Mouse (Mus musculus): Measurements from ENCODE around the gene Gata2. TPM values are rescaled to one million over a fixed set of nuclear protein-coding genes. Genes with fewer than 3 reads are reported as not detected.

Gene Gata2
- polyA plus RNA-seq, 1 experiment from 2014 or later = 1.5 TPM

DNA sequence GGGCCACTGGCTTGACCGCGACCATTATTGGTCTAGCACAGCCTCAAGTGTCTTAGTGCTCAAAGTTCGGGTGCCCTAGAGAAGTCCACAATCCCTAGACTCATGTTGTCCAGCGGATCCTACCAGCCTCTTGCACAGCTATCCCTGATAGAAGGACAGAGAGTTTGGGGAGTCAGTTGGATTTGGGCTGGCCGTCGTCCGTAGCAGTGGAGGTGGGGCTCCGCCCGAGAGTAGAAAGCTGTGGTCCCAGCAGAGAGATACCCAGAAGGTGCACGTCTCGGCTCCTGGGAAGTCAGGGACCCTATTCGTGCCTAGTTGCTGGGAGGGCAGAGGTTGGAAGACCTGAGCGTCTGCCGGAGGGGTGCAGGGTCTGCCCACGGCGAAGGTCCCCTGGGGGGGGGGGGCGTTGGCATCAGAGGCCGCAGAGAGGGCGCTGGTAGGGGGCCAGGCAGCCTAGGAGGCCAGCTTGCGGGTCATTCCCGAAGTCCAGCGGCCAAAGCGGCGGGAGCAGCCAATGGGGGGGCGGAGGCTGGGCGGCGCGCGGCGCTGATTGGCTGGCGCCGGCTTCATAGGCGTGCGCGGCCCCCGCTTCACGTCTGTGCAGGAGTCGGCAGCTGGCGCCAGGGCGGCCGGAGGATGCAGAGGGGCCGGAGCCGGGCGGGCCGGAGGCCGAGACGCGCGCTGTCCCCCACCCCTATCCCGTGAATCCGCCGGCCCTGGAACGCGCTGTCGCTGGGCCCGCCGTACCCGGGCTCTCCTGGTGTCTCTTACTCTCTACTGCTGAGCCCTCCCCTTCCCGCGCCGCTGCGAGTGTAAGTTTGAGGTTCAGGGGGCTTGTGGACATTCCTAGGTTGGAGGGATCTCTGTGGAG is 4.6 kb downstream of the Gata2 start:
- whole genome bisulfite sequencing = 0% methylated on average over 53 of the region's 62 CpGs

DNA sequence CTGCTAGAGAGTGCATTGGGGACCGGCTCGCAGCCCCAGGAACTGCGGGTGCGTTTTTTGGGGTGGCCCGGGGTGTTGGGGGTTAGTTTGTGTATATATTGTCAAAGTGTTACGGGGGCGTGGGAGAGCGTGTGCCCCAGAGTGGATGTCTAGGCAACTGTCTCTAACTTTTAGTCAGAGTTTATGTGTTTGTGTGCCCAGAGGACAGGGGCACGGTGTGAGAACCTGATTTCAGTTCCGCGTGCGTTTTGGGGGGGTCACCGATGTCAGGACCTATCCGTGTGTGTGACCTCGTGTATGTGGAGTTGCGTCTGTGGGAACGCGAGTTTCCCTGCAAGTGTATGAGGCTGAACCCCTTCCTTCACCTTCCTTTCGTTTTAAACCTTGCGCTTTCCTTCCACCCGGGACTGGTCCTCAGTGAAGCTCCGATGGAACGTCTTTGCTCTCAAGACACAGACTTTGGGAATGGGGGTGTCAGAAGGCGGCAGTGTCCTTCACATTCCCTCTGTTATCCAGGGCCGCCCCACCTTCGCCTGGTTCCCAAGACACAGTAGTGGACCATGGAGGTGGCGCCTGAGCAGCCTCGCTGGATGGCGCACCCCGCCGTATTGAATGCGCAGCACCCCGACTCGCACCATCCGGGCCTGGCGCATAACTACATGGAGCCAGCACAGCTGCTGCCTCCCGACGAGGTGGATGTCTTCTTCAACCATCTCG is 5.5 kb downstream of the Gata2 start:
- Histone ChIP-seq H3K9ac (ENCODE audit: low read length) (no peak overlapping the region), H3K27me3 (replicated peaks; ENCODE audit: control insufficient read depth, insufficient read depth, low read length) (peaks cover 97% of the 10 kb centered on the region), H3K4me2 (ENCODE audit: low read length) (peak overlapping the region; percentile 49), H3K4me1 (ENCODE audit: control insufficient read depth, insufficient read depth, low read length) (peaks cover 4% of the 10 kb centered on the region; the same call in 1 of the 2 replicates), H3K27ac (ENCODE audit: low read depth, low read length) (no peak overlapping the region), H3K36me3 (ENCODE audit: control insufficient read depth, insufficient read depth, low read length) (no peaks in the 10 kb centered on the region), H3K4me3 (ENCODE audit: low read depth, low read length) (peak overlapping the region; percentile 30; the same call in 1 of the 2 replicates), H3K9me3 (replicated peaks; ENCODE audit: control insufficient read depth, low read length) (no peaks in the 10 kb centered on the region)
- ATAC-seq (no peak), DNase-seq (ENCODE audit: low spot score) (no peak)
- 2% methylated on average over 39 of the region's 39 CpGs for WGBS

More for the DNA sequence above, 4.6 kb downstream of the Gata2 start:
- DNase-seq (ENCODE audit: low spot score) = no peak
- Histone ChIP-seq H3K27ac (ENCODE audit: low read depth, low read length) (no peak overlapping the region), H3K9ac (ENCODE audit: low read length) (no peak overlapping the region), H3K27me3 (replicated peaks; ENCODE audit: control insufficient read depth, insufficient read depth, low read length) (peaks cover 97% of the 10 kb centered on the region), H3K4me3 (ENCODE audit: low read depth, low read length) (peak overlapping the region; percentile 30), H3K4me1 (ENCODE audit: control insufficient read depth, insufficient read depth, low read length) (peaks cover 10% of the 10 kb centered on the region; the same call in 1 of the 2 replicates), H3K4me2 (ENCODE audit: low read length) (peak overlapping the region; percentile 49), H3K36me3 (ENCODE audit: control insufficient read depth, insufficient read depth, low read length) (no peaks in the 10 kb centered on the region), H3K9me3 (replicated peaks; ENCODE audit: control insufficient read depth, low read length) (no peaks in the 10 kb centered on the region)
- ATAC-seq = 0 out of 2 replicates have a peak, but pooled peaks have one; percentile 41

DNA sequence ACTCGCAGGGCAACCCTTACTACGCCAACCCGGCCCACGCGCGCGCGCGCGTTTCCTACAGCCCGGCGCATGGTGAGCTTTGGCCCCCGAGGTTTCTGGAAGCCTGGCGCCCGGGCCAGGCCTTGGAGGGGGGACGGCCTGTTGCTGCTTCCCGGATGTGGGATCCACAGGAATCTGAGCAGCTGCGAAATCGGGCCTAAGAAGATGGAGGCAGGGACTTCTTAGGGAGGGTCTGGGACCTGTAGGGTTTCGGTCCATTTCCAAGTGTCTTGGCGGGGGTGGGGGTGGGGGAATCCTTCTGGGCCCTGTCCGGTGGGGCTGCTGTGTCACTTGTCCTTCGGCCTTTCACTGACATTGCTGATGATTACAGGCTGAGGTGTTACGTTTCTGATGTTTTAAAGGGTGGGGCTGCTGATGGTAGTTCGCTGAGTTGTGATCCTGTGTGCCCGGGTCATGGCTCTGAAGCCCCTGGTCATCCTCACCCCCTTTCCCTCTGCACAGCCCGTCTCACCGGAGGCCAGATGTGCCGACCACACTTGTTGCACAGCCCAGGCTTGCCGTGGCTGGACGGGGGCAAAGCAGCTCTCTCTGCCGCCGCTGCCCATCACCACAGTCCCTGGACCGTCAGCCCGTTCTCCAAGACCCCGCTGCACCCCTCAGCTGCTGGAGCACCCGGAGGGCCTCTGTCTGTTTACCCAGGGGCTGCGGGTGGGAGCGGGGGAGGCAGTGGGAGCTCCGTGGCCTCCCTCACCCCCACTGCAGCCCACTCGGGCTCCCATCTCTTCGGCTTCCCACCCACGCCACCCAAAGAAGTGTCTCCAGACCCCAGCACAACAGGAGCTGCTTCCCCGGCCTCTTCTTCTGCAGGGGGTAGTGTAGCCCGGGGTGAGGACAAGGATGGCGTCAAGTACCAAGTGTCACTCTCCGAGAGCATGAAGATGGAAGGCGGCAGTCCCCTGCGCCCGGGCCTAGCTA is 6.3 kb downstream of the Gata2 start:
- Histone ChIP-seq H3K4me2 (ENCODE audit: low read length) (no peak overlapping the region), H3K4me3 (ENCODE audit: low read depth, low read length) (no peak overlapping the region), H3K27me3 (replicated peaks; ENCODE audit: control insufficient read depth, insufficient read depth, low read length) (peaks cover 97% of the 10 kb centered on the region), H3K36me3 (ENCODE audit: control insufficient read depth, insufficient read depth, low read length) (no peaks in the 10 kb centered on the region), H3K27ac (ENCODE audit: low read depth, low read length) (no peak overlapping the region), H3K9ac (ENCODE audit: low read length) (no peak overlapping the region), H3K4me1 (ENCODE audit: control insufficient read depth, insufficient read depth, low read length) (peaks cover 4% of the 10 kb centered on the region; the same call in 1 of the 2 replicates), H3K9me3 (replicated peaks; ENCODE audit: control insufficient read depth, low read length) (no peaks in the 10 kb centered on the region)
- ATAC-seq (no peak), DNase-seq (ENCODE audit: low spot score) (peak; percentile 4)
- WGBS = 2% methylated on average over 50 of the region's 50 CpGs

DNA sequence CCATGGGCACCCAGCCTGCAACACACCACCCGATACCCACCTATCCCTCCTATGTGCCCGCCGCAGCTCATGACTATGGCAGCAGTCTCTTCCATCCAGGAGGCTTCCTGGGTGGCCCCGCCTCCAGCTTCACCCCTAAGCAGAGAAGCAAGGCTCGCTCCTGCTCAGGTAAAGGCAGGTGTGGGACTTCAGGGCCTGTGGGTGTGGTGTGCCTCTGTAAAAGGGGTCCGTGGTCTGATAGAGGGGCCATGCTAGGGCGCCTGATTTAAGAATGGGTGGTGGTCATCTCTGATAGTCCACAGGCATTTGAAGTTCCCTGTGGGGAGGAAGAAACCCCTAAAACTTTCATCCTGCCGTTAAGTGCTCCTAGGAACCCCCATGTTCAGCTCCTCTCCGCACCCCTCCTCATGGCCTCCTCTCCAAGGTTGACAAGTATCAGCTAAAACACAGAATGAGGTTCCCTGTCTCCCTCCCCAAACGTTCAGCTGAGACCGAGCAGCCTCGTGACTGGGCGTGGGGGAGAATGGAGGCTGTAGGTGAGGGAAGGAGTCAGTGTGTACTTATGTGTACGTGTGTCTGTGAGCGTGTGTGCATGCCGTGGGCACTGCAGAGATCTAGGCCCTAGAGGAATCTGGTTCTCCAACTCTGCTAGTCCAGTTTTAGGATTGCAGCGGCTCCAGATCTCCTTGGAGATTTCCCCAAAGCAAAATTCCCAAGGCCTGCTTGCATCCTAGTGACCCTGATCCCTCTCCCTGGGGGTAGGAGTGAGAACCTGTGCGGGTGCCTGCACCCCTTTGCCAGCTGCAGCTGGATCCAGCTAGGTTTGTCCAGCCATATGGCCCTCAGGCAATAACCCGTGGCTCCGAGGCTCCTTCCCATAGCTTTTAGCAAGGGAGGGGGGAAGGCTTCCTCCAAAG is 7.3 kb downstream of the Gata2 start:
- DNase-seq (ENCODE audit: low spot score) = peak; percentile 3
- WGBS = 5% methylated on average over 20 of the region's 20 CpGs

DNA sequence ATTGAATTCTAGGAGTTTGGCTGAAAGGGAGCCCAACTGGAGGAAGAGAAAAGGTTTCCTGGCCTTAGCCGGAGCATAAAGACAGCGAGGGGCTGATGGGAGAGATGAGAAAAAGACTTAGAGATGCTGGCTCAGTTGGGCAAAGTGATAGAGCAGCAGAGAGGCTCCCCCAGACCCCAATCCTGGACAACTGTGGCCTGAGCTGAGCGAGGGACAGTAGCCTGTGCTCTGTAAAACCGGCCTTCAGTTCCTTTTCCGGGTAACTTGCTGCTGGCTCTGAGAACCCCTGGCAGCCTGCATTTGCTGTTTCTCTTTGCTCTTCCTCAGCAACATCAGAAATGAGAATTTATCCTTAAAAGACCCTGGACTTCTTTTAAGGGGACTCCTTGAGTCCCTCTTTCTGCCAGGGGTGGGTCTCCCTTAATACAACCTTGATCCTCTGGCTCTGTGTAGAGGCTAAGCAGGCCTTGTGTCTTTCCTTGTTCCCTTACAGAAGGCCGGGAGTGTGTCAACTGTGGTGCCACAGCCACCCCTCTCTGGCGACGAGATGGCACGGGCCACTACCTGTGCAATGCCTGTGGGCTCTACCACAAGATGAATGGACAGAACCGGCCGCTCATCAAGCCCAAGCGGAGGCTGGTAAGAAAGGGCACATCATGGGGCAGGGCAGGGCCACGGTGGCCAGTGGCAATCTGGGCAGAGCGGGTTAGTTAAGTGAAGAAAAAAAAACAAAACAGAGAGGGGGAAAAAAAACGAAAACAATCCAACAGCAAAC is 8.4 kb downstream of the Gata2 start:
- H3K9me3 ChIP-seq (replicated peaks; ENCODE audit: control insufficient read depth, low read length) = no peaks in the 10 kb centered on the region
- no peak for ATAC-seq
- 5% methylated on average over 15 of the region's 15 CpGs for WGBS
- no peak overlapping the region for H3K27ac ChIP-seq (ENCODE audit: low read depth, low read length)
- no peak overlapping the region for H3K9ac ChIP-seq (ENCODE audit: low read length)
- no peaks in the 10 kb centered on the region for H3K36me3 ChIP-seq (ENCODE audit: control insufficient read depth, insufficient read depth, low read length)
- H3K4me1 ChIP-seq (ENCODE audit: control insufficient read depth, insufficient read depth, low read length) = peaks cover under 1% of the 10 kb centered on the region; the same call in 1 of the 2 replicates
- H3K4me2 ChIP-seq (ENCODE audit: low read length) = no peak overlapping the region
- peaks cover 97% of the 10 kb centered on the region for H3K27me3 ChIP-seq (replicated peaks; ENCODE audit: control insufficient read depth, insufficient read depth, low read length)
- no peak for DNase-seq (ENCODE audit: low spot score)
- H3K4me3 ChIP-seq (ENCODE audit: low read depth, low read length) = no peak overlapping the region

More for the DNA sequence above, 7.3 kb downstream of the Gata2 start:
- no peaks in the 10 kb centered on the region for H3K9me3 ChIP-seq (replicated peaks; ENCODE audit: control insufficient read depth, low read length)
- H3K36me3 ChIP-seq (ENCODE audit: control insufficient read depth, insufficient read depth, low read length) = no peaks in the 10 kb centered on the region
- H3K4me1 ChIP-seq (ENCODE audit: control insufficient read depth, insufficient read depth, low read length) = peaks cover 4% of the 10 kb centered on the region; the same call in 1 of the 2 replicates
- H3K4me2 ChIP-seq (ENCODE audit: low read length) = no peak overlapping the region
- H3K27ac ChIP-seq (ENCODE audit: low read depth, low read length) = no peak overlapping the region
- no peak overlapping the region for H3K9ac ChIP-seq (ENCODE audit: low read length)
- no peak for ATAC-seq
- peaks cover 97% of the 10 kb centered on the region for H3K27me3 ChIP-seq (replicated peaks; ENCODE audit: control insufficient read depth, insufficient read depth, low read length)
- H3K4me3 ChIP-seq (ENCODE audit: low read depth, low read length) = no peak overlapping the region

DNA sequence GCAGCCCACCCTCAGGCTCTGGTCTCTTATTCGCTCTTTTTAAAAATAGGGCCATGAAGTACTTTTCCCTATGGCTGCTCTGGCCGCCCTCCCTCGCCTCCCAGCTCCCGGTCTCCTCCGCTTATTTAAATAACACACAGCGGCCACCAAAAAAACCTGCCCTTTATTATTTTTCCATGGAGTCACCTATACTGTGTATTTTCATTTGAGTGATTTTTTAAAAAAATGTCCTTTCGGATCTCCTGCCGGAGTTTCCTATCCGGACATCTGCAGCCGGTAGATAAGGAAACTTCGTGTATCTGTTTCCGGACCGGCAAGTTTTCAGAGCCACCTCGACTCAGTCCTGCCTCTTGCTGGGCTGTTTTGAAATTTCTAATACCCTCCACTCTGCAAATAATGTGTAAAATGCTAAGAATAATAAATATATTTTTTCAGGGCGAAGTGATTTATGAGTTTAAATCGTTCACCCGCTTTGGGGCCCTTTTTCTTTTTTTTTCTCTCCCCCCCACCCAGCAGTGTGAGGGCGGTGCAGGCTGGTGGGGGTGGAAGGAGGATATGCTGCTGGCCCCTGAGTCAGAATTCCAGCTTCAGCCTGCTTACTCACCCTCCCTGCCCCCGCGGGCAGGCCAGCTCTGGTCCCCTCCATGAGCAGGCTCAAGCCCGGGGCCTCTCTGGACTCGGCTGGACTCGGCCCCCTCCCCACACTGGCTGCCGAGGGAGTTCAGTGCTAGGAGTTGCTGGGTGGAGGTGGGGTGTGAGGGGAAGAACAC is 9.4 kb downstream of the Gata2 start:
- Histone ChIP-seq H3K4me3 (ENCODE audit: low read depth, low read length) (no peak overlapping the region), H3K27ac (ENCODE audit: low read depth, low read length) (no peak overlapping the region)

More for the DNA sequence above, 9.4 kb downstream of the Gata2 start:
- Histone ChIP-seq H3K9me3 (replicated peaks; ENCODE audit: control insufficient read depth, low read length) (no peaks in the 10 kb centered on the region), H3K4me2 (ENCODE audit: low read length) (no peak overlapping the region), H3K36me3 (ENCODE audit: control insufficient read depth, insufficient read depth, low read length) (no peaks in the 10 kb centered on the region), H3K27me3 (replicated peaks; ENCODE audit: control insufficient read depth, insufficient read depth, low read length) (peaks cover 93% of the 10 kb centered on the region), H3K4me1 (ENCODE audit: control insufficient read depth, insufficient read depth, low read length) (no peaks in the 10 kb centered on the region; the same call in 1 of the 2 replicates), H3K9ac (ENCODE audit: low read length) (no peak overlapping the region)
- DNase-seq (ENCODE audit: low spot score) (peak; percentile 33), ATAC-seq (peak; percentile 41; the same call in 1 of the 2 replicates)
- WGBS = under 1% methylated on average over 24 of the region's 24 CpGs

Data from forebrain, embryonic 14.5 days (tissue).